In the genomic region with DNA sequence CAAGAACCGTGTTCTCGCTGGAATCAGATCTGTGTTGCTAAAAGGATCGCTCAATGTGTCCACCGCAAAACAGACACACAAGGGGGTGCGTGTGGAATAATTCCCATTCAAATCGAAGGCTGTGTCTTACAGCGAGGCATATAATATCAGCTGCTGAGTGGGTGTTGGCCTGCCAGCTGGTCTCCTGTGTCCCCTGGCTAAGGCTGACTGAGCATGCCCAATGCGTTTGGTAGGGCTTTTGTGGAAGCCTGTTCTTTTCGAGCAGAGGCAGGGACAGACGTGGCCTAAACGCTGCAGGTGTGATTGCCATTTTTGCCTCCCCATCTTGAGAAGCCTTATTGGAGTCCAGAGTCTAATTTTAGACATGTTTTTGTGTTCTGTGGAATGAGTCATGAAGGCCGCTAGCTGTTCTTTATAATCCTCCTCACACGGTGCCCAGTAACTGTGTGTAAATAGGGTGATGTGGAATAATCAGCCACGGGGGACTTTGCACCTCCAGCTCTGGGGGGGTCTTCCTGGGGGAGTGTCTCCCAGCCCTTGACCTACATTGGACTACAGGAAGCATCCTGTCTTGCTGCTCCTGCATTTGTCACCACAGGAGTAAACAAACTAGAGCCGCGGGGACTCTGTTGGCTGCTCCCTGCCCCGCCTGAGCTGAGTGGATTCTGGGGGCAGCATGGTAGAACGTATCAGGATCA, we compare ENCODE assay signal across 9 mouse cellular contexts. TPM values are rescaled to one million over a fixed set of nuclear protein-coding genes. Genes with fewer than 3 reads are reported as not detected.
DNase-seq lines count a peak whose midpoint lies in the region; ATAC-seq lines count a peak whose summit lies in the region.
"Had no signal": no experiment of that assay in that cellular context is flagged by ENCODE, and none has a peak within 500 bp of the region (broad histone marks: within the 10 kb centered on the region; RNA-seq: fewer than 3 reads in every experiment).

No protein-coding gene starts in this region.

- peaks cover 45% of the 10 kb centered on the region for H3K4me1 ChIP-seq in heart, embryonic 12.5 days (replicated peaks)
- H3K4me1 ChIP-seq in intestine, embryonic 14.5 days (replicated peaks; ENCODE audit: control insufficient read depth, insufficient read depth, low read length) = 0 out of 2 replicates have a peak, but pooled peaks cover 2% of the 10 kb centered on the region
- peaks cover 21% of the 10 kb centered on the region for H3K4me1 ChIP-seq in midbrain, embryonic 11.5 days (ENCODE audit: control insufficient read depth, insufficient read depth, low read length)

- H3K36me3 ChIP-seq in heart, embryonic 12.5 days = 0 out of 2 replicates have a peak, but pooled peaks cover 4% of the 10 kb centered on the region
- no peaks in the 10 kb centered on the region for H3K36me3 ChIP-seq in intestine, embryonic 14.5 days (ENCODE audit: control insufficient read depth, insufficient read depth, low read length)
- no peaks in the 10 kb centered on the region for H3K36me3 ChIP-seq in midbrain, embryonic 11.5 days (ENCODE audit: control insufficient read depth, insufficient read depth, low read length)
- H3K36me3 ChIP-seq: liver, embryonic 13.5 days had no signal

- no peak overlapping the region for H3K9ac ChIP-seq in heart, embryonic 12.5 days
- no peak overlapping the region for H3K9ac ChIP-seq in intestine, embryonic 14.5 days (ENCODE audit: low read length)
- 0 out of 2 replicates have a peak overlapping the region, but pooled peaks have one; percentile 16 for H3K9ac ChIP-seq in midbrain, embryonic 11.5 days (ENCODE audit: low read length)
- H3K9ac ChIP-seq: liver, embryonic 13.5 days had no signal

- no peak for DNase-seq in heart, postnatal 14 days
- peak; percentile 53 to 54 for DNase-seq in cerebellum, postnatal 36 days
- DNase-seq in intestine, embryonic 14.5 days (ENCODE audit: low spot score) = no peak
- no peak for DNase-seq in midbrain, embryonic 11.5 days (ENCODE audit: low spot score, missing footprints)
- DNase-seq in adrenal gland, postnatal 10 days = no peak
- DNase-seq in urinary bladder, postnatal 4 days (ENCODE audit: low spot score in 2 of 2) = no peak
- DNase-seq in spleen, postnatal 4 days (ENCODE audit: low spot score in 2 of 2) = no peak
- DNase-seq: liver, embryonic 13.5 days had no signal

- WGBS in heart, embryonic 12.5 days = 65% methylated on average over 18 of the region's 18 CpGs
- 65% methylated on average over 18 of the region's 18 CpGs for WGBS in intestine, embryonic 14.5 days
- 70% methylated on average over 18 of the region's 18 CpGs for WGBS in midbrain, embryonic 11.5 days

- intact Hi-C loops in heart, postnatal 14 days (cut with DNase I) = no loop called here

- H3K9me3 ChIP-seq in heart, embryonic 12.5 days (replicated peaks) = no peaks in the 10 kb centered on the region
- H3K9me3 ChIP-seq in intestine, embryonic 14.5 days (ENCODE audit: control insufficient read depth, low read length) = no peaks in the 10 kb centered on the region
- H3K9me3 ChIP-seq in midbrain, embryonic 11.5 days (ENCODE audit: control insufficient read depth, low read length) = no peaks in the 10 kb centered on the region
- H3K9me3 ChIP-seq: liver, embryonic 13.5 days had no signal

- no peak overlapping the region for H3K4me2 ChIP-seq in heart, embryonic 12.5 days
- H3K4me2 ChIP-seq in intestine, embryonic 14.5 days (ENCODE audit: low read length) = no peak overlapping the region
- H3K4me2 ChIP-seq in midbrain, embryonic 11.5 days = no peak overlapping the region
- H3K4me2 ChIP-seq: liver, embryonic 13.5 days had no signal

- H3K27me3 ChIP-seq in heart, embryonic 12.5 days (replicated peaks) = no peaks in the 10 kb centered on the region
- no peaks in the 10 kb centered on the region for H3K27me3 ChIP-seq in intestine, embryonic 14.5 days (replicated peaks; ENCODE audit: control insufficient read depth, insufficient read depth, low read length)
- H3K27me3 ChIP-seq in midbrain, embryonic 11.5 days (ENCODE audit: control insufficient read depth, insufficient read depth, low read length) = no peaks in the 10 kb centered on the region

- H3K27ac ChIP-seq in heart, embryonic 12.5 days (ENCODE audit: poor library complexity, severe bottlenecking) = 0 out of 2 replicates have a peak overlapping the region, but pooled peaks have one; percentile 10
- H3K27ac ChIP-seq in intestine, embryonic 14.5 days (ENCODE audit: low read depth) = no peak overlapping the region
- H3K27ac ChIP-seq in midbrain, embryonic 11.5 days (ENCODE audit: low read depth, low read length) = peak overlapping the region; percentile 67
- H3K27ac ChIP-seq: liver, embryonic 13.5 days had no signal

- no peak overlapping the region for H3K4me3 ChIP-seq in heart, embryonic 12.5 days
- no peak overlapping the region for H3K4me3 ChIP-seq in intestine, embryonic 14.5 days (ENCODE audit: low read depth, low read length)
- H3K4me3 ChIP-seq in midbrain, embryonic 11.5 days (ENCODE audit: low read depth, low read length) = no peak overlapping the region
- H3K4me3 ChIP-seq: liver, embryonic 13.5 days had no signal

- ATAC-seq in heart, embryonic 12.5 days (ENCODE audit: insufficient number of reproducible peaks, low FRiP score) = no peak
- peak; percentile 66 for ATAC-seq in intestine, embryonic 14.5 days (replicated peaks; ENCODE audit: low FRiP score, low TSS enrichment, low read depth)
- 0 out of 2 replicates have a peak, but pooled peaks have one; percentile 52 for ATAC-seq in midbrain, embryonic 11.5 days (ENCODE audit: low FRiP score)

RNA-seq across cellular contexts. Expression of a gene that starts 46.5 kb away (rescaled TPM):
- polyA plus RNA-seq in heart, embryonic 12.5 days (2016; fragmentation: Nextera tagmentation; extraction: Ambion mirVana) = 46.1 and 46.7 TPM in 2 replicates
- total RNA-seq in heart, postnatal 14 days (2021) = 100 to 1,000 TPM in 1 of 2 experiments, 10 to 100 TPM in 1; 91.8 to 102 TPM
- polyA plus RNA-seq in intestine, embryonic 14.5 days (2014; fragmentation: Nextera tagmentation; extraction: Ambion mirVana) = 28.5 and 29.1 TPM in 2 replicates
- polyA plus RNA-seq in midbrain, embryonic 11.5 days (2014; fragmentation: Nextera tagmentation; extraction: Ambion mirVana) = 49.9 and 53.8 TPM in 2 replicates
- total RNA-seq in adrenal gland, postnatal 10 days (2021) = 10 to 100 TPM; 67.8 to 80.8 TPM

Comparison
In these comparisons a context has a peak if more than half of its experiments do, and no peak if none do; other contexts are left out.
1. DNase-seq: peak in cerebellum, postnatal 36 days (2 of 2); none in heart, postnatal 14 days (0 of 2), intestine, embryonic 14.5 days (single experiment), midbrain, embryonic 11.5 days (single experiment), adrenal gland, postnatal 10 days (single experiment), urinary bladder, postnatal 4 days (0 of 2) and spleen, postnatal 4 days (0 of 2).